Mouse (Mus musculus): ENCODE data around the gene Gm17267.
"Not testable (repeated sequence)": the region's sequence is repeated elsewhere in the genome, so short reads cannot be mapped to it uniquely, and the experiment has no call there.

The Gm17267 gene

DNA sequence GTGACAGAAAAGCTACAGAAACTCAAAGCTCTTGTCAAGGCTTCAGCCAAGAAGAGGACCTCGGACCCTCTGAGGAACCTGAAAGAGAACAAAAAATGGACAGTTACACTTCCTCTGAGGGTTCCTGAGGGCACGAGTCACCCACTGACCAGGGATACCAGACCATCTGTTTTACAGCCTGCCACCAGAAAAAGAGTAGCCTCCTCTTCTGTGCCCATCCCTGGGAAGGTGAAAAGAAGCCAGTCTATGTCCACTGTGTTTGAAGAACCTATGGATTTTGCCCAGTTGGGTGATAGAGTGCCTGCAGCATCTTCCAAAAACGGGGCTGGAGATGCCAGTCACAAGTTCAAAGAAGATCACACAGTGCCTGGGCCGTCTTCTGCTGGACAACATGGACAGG is at the start of gene Gm17267:
Gene Gm17267 (plus strand): TSS at position 301 of the 400 bp plus-strand sequence.
- DNase-seq (ENCODE audit: low read depth, low spot score): not testable (repeated sequence)
